Mouse (Mus musculus): ENCODE results near the gene Eed. TPM values are rescaled to one million over a fixed set of nuclear protein-coding genes. Genes with fewer than 3 reads are reported as not detected.
A peak's percentile ranks its signal among the peaks of the same experiment; 100 is the strongest.
"Not testable (repeated sequence)": the region's sequence is repeated elsewhere in the genome, so short reads cannot be mapped to it uniquely, and the experiment has no call there.

Gene Eed
- 10 to 100 TPM; 22.0 to 28.6 (median 25.5) TPM for total RNA-seq (2022)

DNA sequence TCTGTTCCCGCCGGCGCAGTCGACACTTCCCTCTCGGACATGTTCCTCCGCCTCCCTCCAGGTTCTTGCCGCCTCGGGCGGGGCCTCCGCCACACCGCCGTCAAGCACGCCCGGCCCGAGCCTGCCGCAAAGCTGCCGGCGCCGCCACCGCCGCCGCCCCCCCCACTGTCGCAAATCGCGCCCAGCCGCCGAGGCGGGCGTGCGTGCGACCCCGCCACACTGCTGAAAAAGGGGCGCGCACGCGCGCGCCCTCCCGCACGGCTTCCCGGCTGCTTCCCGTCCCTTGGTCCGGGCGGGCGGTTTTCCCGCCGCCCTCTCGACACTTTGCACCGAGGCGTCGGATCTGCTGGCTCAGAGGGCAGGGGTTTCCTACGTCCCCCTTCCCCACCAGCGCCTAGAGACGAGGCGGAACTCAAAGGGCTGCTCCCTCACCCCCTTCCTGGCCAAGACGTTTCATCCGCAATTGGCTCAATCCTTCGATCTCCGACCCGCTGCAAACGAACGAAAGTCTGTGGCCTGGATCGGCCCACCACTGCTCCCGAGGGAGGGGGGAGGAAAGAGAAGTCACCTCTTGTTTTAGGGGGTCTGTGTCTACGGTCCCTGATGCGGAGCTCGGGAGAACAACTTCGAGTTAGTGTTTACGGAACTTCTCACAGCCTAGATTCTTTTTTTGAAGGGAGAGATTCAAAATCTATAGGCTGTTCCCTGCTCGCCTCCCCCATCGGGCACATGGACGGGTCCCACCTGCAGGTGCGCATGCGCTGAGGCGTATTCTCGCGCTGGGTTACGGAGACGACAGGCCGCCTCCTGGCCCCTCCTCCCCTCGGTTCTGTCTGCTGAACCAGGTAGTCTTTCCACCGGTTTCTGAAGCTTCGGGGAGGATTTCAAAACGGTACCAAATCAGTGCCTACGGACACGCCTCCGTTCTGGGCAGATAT lies at the start of gene Eed:
Eed (minus strand) TSS at position 499 of the 938 bp plus-strand sequence.
- peak; percentile 88 to 93 for DNase-seq (ENCODE audit: low spot score in 2 of 2)

DNA sequence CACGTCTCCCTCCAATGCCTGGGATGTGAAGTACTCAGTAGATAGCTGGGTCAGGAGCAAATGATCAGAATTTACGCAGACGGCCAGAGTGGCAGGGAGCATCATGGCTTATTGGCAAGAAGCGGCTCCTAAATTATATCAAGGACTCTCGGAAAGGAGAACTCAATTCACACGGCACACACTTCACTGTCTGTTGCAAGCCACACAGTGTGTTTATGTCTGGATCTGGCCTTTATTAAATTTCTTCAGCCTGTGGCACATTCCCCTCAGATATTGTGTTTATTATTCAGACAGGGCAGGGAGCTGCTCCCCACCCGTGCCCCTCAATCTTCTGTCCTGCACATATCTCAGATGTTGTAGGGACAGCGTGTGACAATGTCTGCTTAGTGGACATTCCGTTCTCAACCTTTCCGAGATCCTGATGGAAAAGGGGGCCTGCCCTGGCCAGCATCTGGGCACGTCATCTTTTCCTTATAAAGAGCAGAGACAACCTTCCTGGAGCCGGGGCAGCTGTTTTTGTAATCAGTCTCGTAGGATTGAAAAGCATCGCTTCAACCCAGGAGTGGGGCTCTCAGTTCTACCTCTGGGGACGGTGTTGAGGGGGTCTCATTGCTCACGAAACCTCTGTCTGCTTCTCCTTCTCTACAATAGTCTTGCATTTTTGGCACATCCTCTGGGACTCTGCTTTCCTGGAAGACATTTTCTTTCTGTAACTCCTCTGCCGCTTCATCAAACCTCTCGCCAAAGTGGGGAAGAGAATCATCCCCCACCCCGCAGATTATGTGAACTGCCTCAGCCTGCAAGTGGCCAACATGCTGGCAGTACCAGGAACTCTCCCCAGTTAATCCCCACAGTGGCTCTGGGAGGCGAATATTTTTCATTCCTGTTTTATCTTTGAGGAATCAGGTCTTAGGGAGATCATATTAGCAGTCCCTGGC lies 49.0 kb upstream of the Eed start:
- no peak for DNase-seq (ENCODE audit: low spot score in 2 of 2)

DNA sequence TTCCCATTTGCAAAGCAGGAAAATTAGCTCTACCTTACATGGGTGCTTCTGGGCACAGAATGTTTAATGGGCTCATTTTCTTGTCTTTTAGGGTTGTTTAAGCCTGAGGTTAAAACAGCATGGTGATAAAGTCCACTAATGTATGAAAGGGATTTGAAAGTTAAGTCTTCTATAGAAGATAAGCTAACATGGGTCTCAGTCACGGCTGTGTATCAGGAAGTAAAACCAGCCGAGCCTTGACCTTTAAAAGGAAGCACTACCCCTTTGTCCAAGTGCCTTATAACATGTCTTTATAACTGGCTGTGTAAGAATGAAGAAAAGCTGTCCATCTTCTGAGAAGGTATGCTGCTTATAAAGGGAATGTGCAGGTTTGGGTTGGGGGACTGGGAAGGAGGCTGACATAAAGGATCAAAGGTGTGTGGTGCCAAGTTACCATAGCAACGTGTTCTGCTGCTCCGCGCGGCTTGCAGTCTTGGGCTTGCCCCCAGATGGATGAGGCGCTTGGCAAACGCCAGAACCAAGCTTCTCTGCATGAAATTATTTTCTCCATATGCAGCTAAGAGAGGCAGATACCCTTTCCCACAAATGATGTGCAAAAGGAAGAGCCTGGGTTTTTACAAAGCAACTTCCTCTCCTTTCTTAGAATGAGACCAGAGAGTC lies 48.2 kb upstream of the Eed start:
- peak; percentile 37 to 60 for DNase-seq (ENCODE audit: low spot score in 2 of 2)

GRCm38 (mm10) chr7:90024975-90025374 lies 44.2 kb upstream of the Eed start:
- DNase-seq (ENCODE audit: low spot score in 2 of 2) = no peak

GRCm38 (mm10) chr7:90022974-90023707 lies 42.4 kb upstream of the Eed start:
- no peak for DNase-seq (ENCODE audit: low spot score in 2 of 2)

DNA sequence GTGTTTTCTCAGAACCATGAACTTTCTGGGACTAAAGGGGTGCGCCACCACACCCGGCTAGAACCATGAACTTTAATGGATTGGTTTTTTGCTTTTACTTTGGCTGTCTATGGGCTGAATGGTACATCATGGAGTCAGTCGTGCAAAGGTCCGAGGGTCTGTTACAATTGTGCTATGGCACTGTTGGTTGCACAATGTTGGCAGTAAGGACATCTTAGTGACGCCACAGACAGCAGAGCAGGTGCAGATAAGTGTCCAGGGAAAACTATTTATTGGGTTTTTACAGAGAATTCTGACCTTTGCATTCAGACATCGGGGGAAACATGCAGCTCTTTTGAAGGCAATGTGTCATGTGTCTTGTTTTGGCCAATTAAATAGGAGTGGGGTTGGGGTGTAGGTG lies 39.5 kb upstream of the Eed start:
- DNase-seq (ENCODE audit: low spot score in 2 of 2) = no peak

- DNase-seq (ENCODE audit: low spot score in 2 of 2) = no peak
Measured at GRCm38 (mm10) chr7:90019570-90019969, 38.8 kb upstream of the Eed start.

DNA sequence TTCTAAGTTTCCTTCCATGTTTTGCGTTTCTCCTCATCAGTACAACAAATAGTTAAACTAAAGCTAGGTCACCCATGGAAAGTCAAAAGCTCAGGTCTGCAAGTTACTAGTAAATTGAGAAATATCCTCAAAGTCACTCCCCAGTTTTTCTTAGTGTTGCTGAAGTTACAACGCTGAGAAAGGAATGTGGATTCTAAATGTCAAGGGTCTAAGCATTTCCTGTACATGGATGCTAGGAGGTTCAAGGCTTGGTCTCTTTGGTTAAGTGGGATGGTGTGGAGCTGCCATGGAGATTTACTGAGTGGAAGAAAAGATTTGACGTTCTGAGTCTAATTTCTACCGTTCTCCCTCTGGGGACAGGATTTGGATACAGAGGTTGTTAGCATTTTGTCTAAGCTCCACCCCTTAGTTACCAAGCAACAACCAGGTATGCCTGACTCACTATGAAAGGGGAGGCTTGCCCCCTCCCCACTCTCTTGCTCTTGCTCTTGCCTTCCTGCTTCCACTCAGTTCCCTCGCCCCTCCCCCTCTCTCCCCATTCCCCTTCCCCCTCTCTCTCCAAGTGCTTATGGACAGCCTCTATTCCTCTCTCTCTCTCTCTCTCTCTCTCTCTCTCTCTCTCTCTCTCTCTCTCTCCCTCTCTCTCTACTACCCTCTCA lies 36.3 kb upstream of the Eed start:
- no peak for DNase-seq (ENCODE audit: low spot score in 2 of 2)

GRCm38 (mm10) chr7:90016459-90016858 lies 35.7 kb upstream of the Eed start:
- DNase-seq (ENCODE audit: low spot score in 2 of 2) = no peak

- no peak for DNase-seq (ENCODE audit: low spot score in 2 of 2)
Measured at GRCm38 (mm10) chr7:90006667-90007653, 26.2 kb upstream of the Eed start.

DNA sequence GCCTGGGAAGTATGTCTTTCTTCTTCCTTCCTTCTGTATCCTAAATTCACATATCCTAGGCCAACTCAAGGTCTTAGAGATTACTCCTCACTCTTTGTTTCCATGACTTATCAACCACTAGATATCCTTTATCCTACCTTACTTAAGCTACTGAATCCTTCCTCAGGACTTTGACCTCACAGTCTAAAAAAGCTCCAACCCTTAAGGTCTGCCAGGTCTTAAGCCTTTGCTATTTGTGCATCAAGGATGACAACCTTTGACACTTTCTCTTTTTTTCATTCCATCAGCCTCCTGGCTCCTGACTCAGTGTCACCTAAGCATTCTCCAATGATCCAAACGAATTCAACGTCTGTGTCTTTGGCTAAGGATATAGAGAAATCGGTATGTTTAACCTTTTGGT lies 24.0 kb upstream of the Eed start:
- DNase-seq (ENCODE audit: low spot score in 2 of 2) = no peak

GRCm38 (mm10) chr7:90002375-90002774 lies 21.6 kb upstream of the Eed start:
- DNase-seq (ENCODE audit: low spot score in 2 of 2) = no peak

DNA sequence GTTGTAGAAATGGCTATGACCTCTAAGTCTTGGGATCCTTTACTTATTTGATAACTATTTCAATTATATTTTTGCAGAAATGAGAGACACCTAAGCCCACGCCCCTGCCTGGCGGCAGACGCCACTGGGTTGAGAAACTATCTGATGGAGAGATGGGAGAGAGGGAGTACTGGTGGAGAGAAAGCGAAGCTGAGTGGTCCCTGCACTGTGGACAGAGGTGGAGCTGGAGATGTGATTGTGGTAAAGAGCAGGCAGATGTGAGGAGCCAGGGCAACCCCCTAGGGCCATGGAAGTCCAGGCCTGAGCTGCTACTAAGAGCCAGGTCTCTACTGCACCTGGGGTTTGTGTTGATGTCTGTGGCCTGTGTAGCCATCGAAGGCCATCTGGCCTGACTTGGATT lies 18.7 kb upstream of the Eed start:
- DNase-seq (ENCODE audit: low spot score in 2 of 2) = no peak

DNA sequence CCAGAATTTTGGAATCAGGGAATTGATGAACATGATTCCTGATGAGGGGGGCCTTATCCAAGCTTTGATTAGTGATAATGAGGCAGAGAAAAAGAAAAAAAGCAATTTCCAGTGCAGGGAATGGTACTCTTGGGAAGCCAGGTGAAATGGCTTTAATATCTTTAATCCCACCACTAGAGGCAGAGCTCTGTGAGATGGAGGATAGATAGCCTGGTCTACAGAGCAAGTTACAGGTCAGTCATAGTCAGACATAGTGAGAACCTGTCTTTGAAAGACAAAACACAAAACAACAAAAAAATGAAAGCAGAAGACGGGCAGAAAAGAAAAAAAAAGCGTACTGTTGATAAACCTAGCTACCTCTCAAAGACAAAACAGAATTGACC lies 17.8 kb upstream of the Eed start:
- DNase-seq (ENCODE audit: low spot score in 2 of 2) = no peak

GRCm38 (mm10) chr7:89998006-89998623 lies 17.3 kb upstream of the Eed start:
- no peak for DNase-seq (ENCODE audit: low spot score in 2 of 2)

- DNase-seq (ENCODE audit: low spot score in 2 of 2) = not testable (repeated sequence)
Measured at GRCm38 (mm10) chr7:89997526-89997925, 16.7 kb upstream of the Eed start.

- no peak for DNase-seq (ENCODE audit: low spot score in 2 of 2)
Measured at GRCm38 (mm10) chr7:89993091-89993490, 12.3 kb upstream of the Eed start.

DNA sequence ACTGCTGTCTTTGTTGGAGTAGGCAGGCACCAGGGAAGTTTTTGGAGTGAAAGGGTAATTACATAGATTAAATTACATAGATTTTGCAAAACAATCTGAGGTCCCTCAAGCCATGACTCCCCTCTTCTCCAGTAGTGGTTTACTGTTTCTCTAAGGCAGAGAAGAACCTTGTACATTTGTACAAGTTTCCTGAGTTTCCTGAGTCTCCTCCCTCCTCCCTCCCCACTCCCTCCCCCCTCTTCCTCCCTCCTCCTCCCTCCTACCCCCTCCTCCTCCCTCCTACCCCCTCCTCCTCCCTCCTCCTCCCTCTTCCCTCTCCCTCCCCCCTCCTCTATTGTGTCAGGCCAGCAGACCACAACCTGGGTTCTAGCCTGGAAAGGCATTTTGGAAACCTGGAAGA lies 3.6 kb upstream of the Eed start:
- no peak for DNase-seq (ENCODE audit: low spot score in 2 of 2)

DNA sequence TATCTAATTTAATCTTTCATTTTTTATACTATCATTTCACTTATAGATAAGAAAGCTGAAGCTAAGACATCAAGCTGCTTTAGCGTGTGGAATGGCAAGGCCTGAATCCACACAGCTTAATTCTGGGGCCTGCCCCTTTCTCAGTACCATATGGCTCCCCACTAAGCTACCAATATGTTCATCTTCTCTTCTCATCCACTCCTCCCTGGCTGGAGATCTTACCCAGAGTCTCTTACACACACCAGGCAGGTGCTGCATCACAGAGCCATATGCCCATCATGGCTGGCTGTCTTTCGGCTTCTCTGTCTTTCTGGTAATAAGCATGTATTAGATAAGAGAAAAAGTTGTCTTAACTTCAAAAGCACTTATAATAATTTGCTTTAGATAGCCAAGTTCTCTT lies 2.7 kb upstream of the Eed start:
- DNase-seq (ENCODE audit: low spot score in 2 of 2) = no peak

All from left cerebral cortex, adult 8-10 months (tissue).